Mouse (Mus musculus): Measurements from ENCODE around the gene Gpd1. TPM values are rescaled to one million over a fixed set of nuclear protein-coding genes. Genes with fewer than 3 reads are reported as not detected.

Gene Gpd1
- polyA plus RNA-seq, 1 experiment: 6.9 TPM

- TF ChIP-seq MYOG (IDR thresholded peaks at IDR 0.05; ENCODE audit: control insufficient read depth in 1 of 3, insufficient read depth in 1 of 3, insufficient read length in 2 of 3, low read depth in 2 of 3) (no peak), E2F4 (IDR thresholded peaks at IDR 0.05; ENCODE audit: insufficient read depth) (no peak), POLR2AphosphoS2 (IDR thresholded peaks at IDR 0.05; ENCODE audit: insufficient read length, low read depth) (no peak), TCF12 (IDR thresholded peaks at IDR 0.05; ENCODE audit: insufficient read depth, poor library complexity, severe bottlenecking) (no peak), MYOD1 (IDR thresholded peaks at IDR 0.05; ENCODE audit: control insufficient read depth in 1 of 3, insufficient read length in 2 of 3, low read depth in 2 of 3) (no peak), SRF (IDR thresholded peaks at IDR 0.05; ENCODE audit: control insufficient read depth, insufficient read length, low read depth) (no peak), POLR2A (IDR thresholded peaks at IDR 0.05; ENCODE audit: insufficient read length, low read depth) (no peak), MAX (IDR thresholded peaks at IDR 0.05; ENCODE audit: low read depth) (no peak), USF1 (IDR thresholded peaks at IDR 0.05; ENCODE audit: low read depth) (no peak), TCF3 (IDR thresholded peaks at IDR 0.05; ENCODE audit: insufficient read length, low read depth) (no peak), REST (IDR thresholded peaks at IDR 0.05; ENCODE audit: insufficient read depth, insufficient read length) (no peak), CEBPB (IDR thresholded peaks at IDR 0.05; ENCODE audit: insufficient read depth, poor library complexity, severe bottlenecking) (no peak)
- H3K36me3 ChIP-seq (ENCODE audit: control insufficient read depth, insufficient read depth): no peaks in the 10 kb centered on the region
- H3K4me3 ChIP-seq: no peak overlapping the region
- H3ac ChIP-seq (ENCODE audit: control insufficient read depth, insufficient read length): no peak overlapping the region
- no peaks in the 10 kb centered on the region for H3K79me2 ChIP-seq (ENCODE audit: control insufficient read depth, insufficient read depth)
- H3K4me2 ChIP-seq (ENCODE audit: low read depth): no peak overlapping the region
- H3K27me3 ChIP-seq (ENCODE audit: control insufficient read depth, insufficient read depth, insufficient read length): peaks cover 7% of the 10 kb centered on the region
These were observed 38.3 kb upstream of the Gpd1 start for GRCm38 (mm10) chr15:99679008-99679407.

- Histone ChIP-seq H3K79me2 (ENCODE audit: control insufficient read depth, insufficient read depth) (no peaks in the 10 kb centered on the region), H3ac (ENCODE audit: control insufficient read depth, insufficient read length) (no peak overlapping the region), H3K27me3 (ENCODE audit: control insufficient read depth, insufficient read depth, insufficient read length) (peaks cover 16% of the 10 kb centered on the region), H3K4me3 (no peak overlapping the region), H3K36me3 (ENCODE audit: control insufficient read depth, insufficient read depth) (no peaks in the 10 kb centered on the region), H3K4me2 (ENCODE audit: low read depth) (no peak overlapping the region)
- TF ChIP-seq MAX (IDR thresholded peaks at IDR 0.05; ENCODE audit: low read depth): no peak
- no peak for TF ChIP-seq TCF12 (IDR thresholded peaks at IDR 0.05; ENCODE audit: insufficient read depth, poor library complexity, severe bottlenecking)
- TF ChIP-seq TCF3 (IDR thresholded peaks at IDR 0.05; ENCODE audit: insufficient read length, low read depth): no peak
- TF ChIP-seq E2F4 (IDR thresholded peaks at IDR 0.05; ENCODE audit: insufficient read depth): no peak
- no peak for TF ChIP-seq POLR2AphosphoS2 (IDR thresholded peaks at IDR 0.05; ENCODE audit: insufficient read length, low read depth)
- TF ChIP-seq MYOD1 (IDR thresholded peaks at IDR 0.05; ENCODE audit: control insufficient read depth in 1 of 3, insufficient read length in 2 of 3, low read depth in 2 of 3): no peak
- no peak for TF ChIP-seq POLR2A (IDR thresholded peaks at IDR 0.05; ENCODE audit: insufficient read length, low read depth)
- TF ChIP-seq REST (IDR thresholded peaks at IDR 0.05; ENCODE audit: insufficient read depth, insufficient read length): no peak
- TF ChIP-seq SRF (IDR thresholded peaks at IDR 0.05; ENCODE audit: control insufficient read depth, insufficient read length, low read depth): no peak
- TF ChIP-seq MYOG (IDR thresholded peaks at IDR 0.05; ENCODE audit: control insufficient read depth in 1 of 3, insufficient read depth in 1 of 3, insufficient read length in 2 of 3, low read depth in 2 of 3): no peak
- TF ChIP-seq CEBPB (IDR thresholded peaks at IDR 0.05; ENCODE audit: insufficient read depth, poor library complexity, severe bottlenecking): no peak
- no peak for TF ChIP-seq USF1 (IDR thresholded peaks at IDR 0.05; ENCODE audit: low read depth)
These were observed 34.4 kb upstream of the Gpd1 start for GRCm38 (mm10) chr15:99682880-99683279.

GRCm38 (mm10) chr15:99684156-99684555 is 33.2 kb upstream of the Gpd1 start:
- TF ChIP-seq POLR2AphosphoS2 (IDR thresholded peaks at IDR 0.05; ENCODE audit: insufficient read length, low read depth): no peak
- TF ChIP-seq E2F4 (IDR thresholded peaks at IDR 0.05; ENCODE audit: insufficient read depth): no peak
- no peak for TF ChIP-seq MYOG (IDR thresholded peaks at IDR 0.05; ENCODE audit: control insufficient read depth in 1 of 3, insufficient read depth in 1 of 3, insufficient read length in 2 of 3, low read depth in 2 of 3)
- no peak for TF ChIP-seq TCF3 (IDR thresholded peaks at IDR 0.05; ENCODE audit: insufficient read length, low read depth)
- TF ChIP-seq SRF (IDR thresholded peaks at IDR 0.05; ENCODE audit: control insufficient read depth, insufficient read length, low read depth): no peak
- Histone ChIP-seq H3K79me2 (ENCODE audit: control insufficient read depth, insufficient read depth) (no peaks in the 10 kb centered on the region), H3K4me2 (ENCODE audit: low read depth) (no peak overlapping the region), H3ac (ENCODE audit: control insufficient read depth, insufficient read length) (no peak overlapping the region), H3K36me3 (ENCODE audit: control insufficient read depth, insufficient read depth) (no peaks in the 10 kb centered on the region), H3K27me3 (ENCODE audit: control insufficient read depth, insufficient read depth, insufficient read length) (peaks cover 16% of the 10 kb centered on the region), H3K4me3 (no peak overlapping the region)

- H3K4me3 ChIP-seq: no peak overlapping the region
- H3ac ChIP-seq (ENCODE audit: control insufficient read depth, insufficient read length): no peak overlapping the region
- peaks cover 36% of the 10 kb centered on the region for H3K27me3 ChIP-seq (ENCODE audit: control insufficient read depth, insufficient read depth, insufficient read length)
- H3K4me2 ChIP-seq (ENCODE audit: low read depth): no peak overlapping the region
- TF ChIP-seq TCF3 (IDR thresholded peaks at IDR 0.05; ENCODE audit: insufficient read length, low read depth) (no peak), MYOD1 (IDR thresholded peaks at IDR 0.05; ENCODE audit: control insufficient read depth in 1 of 3, insufficient read length in 2 of 3, low read depth in 2 of 3) (no peak), MAX (IDR thresholded peaks at IDR 0.05; ENCODE audit: low read depth) (no peak), MYOG (IDR thresholded peaks at IDR 0.05; ENCODE audit: control insufficient read depth in 1 of 3, insufficient read depth in 1 of 3, insufficient read length in 2 of 3, low read depth in 2 of 3) (no peak), TCF12 (IDR thresholded peaks at IDR 0.05; ENCODE audit: insufficient read depth, poor library complexity, severe bottlenecking) (no peak), USF1 (IDR thresholded peaks at IDR 0.05; ENCODE audit: low read depth) (no peak), POLR2AphosphoS2 (IDR thresholded peaks at IDR 0.05; ENCODE audit: insufficient read length, low read depth) (no peak), CEBPB (IDR thresholded peaks at IDR 0.05; ENCODE audit: insufficient read depth, poor library complexity, severe bottlenecking) (no peak), POLR2A (IDR thresholded peaks at IDR 0.05; ENCODE audit: insufficient read length, low read depth) (no peak), E2F4 (IDR thresholded peaks at IDR 0.05; ENCODE audit: insufficient read depth) (no peak), SRF (IDR thresholded peaks at IDR 0.05; ENCODE audit: control insufficient read depth, insufficient read length, low read depth) (no peak), REST (IDR thresholded peaks at IDR 0.05; ENCODE audit: insufficient read depth, insufficient read length) (no peak)
- H3K36me3 ChIP-seq (ENCODE audit: control insufficient read depth, insufficient read depth): no peaks in the 10 kb centered on the region
- no peaks in the 10 kb centered on the region for H3K79me2 ChIP-seq (ENCODE audit: control insufficient read depth, insufficient read depth)
These were observed 28.6 kb upstream of the Gpd1 start for GRCm38 (mm10) chr15:99688712-99689111.

- H3K4me3 ChIP-seq: no peak overlapping the region
- TF ChIP-seq MAX (IDR thresholded peaks at IDR 0.05; ENCODE audit: low read depth): no peak
- no peak for TF ChIP-seq TCF3 (IDR thresholded peaks at IDR 0.05; ENCODE audit: insufficient read length, low read depth)
- TF ChIP-seq MYOG (IDR thresholded peaks at IDR 0.05; ENCODE audit: control insufficient read depth in 1 of 3, insufficient read depth in 1 of 3, insufficient read length in 2 of 3, low read depth in 2 of 3): no peak
- no peak for TF ChIP-seq POLR2A (IDR thresholded peaks at IDR 0.05; ENCODE audit: insufficient read length, low read depth)
- no peak for TF ChIP-seq E2F4 (IDR thresholded peaks at IDR 0.05; ENCODE audit: insufficient read depth)
- TF ChIP-seq MYOD1 (IDR thresholded peaks at IDR 0.05; ENCODE audit: control insufficient read depth in 1 of 3, insufficient read length in 2 of 3, low read depth in 2 of 3): no peak
- no peak for TF ChIP-seq POLR2AphosphoS2 (IDR thresholded peaks at IDR 0.05; ENCODE audit: insufficient read length, low read depth)
- no peak for TF ChIP-seq USF1 (IDR thresholded peaks at IDR 0.05; ENCODE audit: low read depth)
- no peak for TF ChIP-seq SRF (IDR thresholded peaks at IDR 0.05; ENCODE audit: control insufficient read depth, insufficient read length, low read depth)
- no peak for TF ChIP-seq CEBPB (IDR thresholded peaks at IDR 0.05; ENCODE audit: insufficient read depth, poor library complexity, severe bottlenecking)
- no peak for TF ChIP-seq TCF12 (IDR thresholded peaks at IDR 0.05; ENCODE audit: insufficient read depth, poor library complexity, severe bottlenecking)
- no peak for TF ChIP-seq REST (IDR thresholded peaks at IDR 0.05; ENCODE audit: insufficient read depth, insufficient read length)
- H3ac ChIP-seq (ENCODE audit: control insufficient read depth, insufficient read length): no peak overlapping the region
- H3K36me3 ChIP-seq (ENCODE audit: control insufficient read depth, insufficient read depth): no peaks in the 10 kb centered on the region
- no peak overlapping the region for H3K4me2 ChIP-seq (ENCODE audit: low read depth)
- H3K27me3 ChIP-seq (ENCODE audit: control insufficient read depth, insufficient read depth, insufficient read length): peaks cover 58% of the 10 kb centered on the region
- no peaks in the 10 kb centered on the region for H3K79me2 ChIP-seq (ENCODE audit: control insufficient read depth, insufficient read depth)
These were observed 26.4 kb upstream of the Gpd1 start for GRCm38 (mm10) chr15:99690924-99691323.

All from myocyte (in vitro differentiated cells).